9 mouse cellular contexts compared by ENCODE assay signal in genomic region chr12:79945899-79946298, GRCm38 (mm10).
DNase-seq lines count a peak whose midpoint lies in the region; ATAC-seq and TF ChIP-seq lines count a peak whose summit lies in the region.
"Had no signal": no experiment of that assay in that cellular context is flagged by ENCODE, and none has a peak within 500 bp of the region (broad histone marks: within the 10 kb centered on the region; RNA-seq: fewer than 3 reads in every experiment).

No protein-coding gene starts in this region.

- no peak overlapping the region for H3K4me2 ChIP-seq in hindbrain, postnatal 0 days (ENCODE audit: low read depth, low read length)
- H3K4me2 ChIP-seq in hindbrain, embryonic 12.5 days (replicated peaks), result no peak overlapping the region
- no peak overlapping the region for H3K4me2 ChIP-seq in intestine, postnatal 0 days (replicated peaks; ENCODE audit: low read depth)
- no peak overlapping the region for H3K4me2 ChIP-seq in stomach, embryonic 16.5 days (ENCODE audit: low read depth, low read length)

- no peak for TF ChIP-seq CTCF in hindbrain, postnatal 0 days (IDR thresholded peaks at IDR 0.05; ENCODE audit: low read depth)
- no peak for TF ChIP-seq CTCF in intestine, postnatal 0 days (IDR thresholded peaks at IDR 0.05; ENCODE audit: low read depth)

- ATAC-seq in hindbrain, postnatal 0 days, result no peak
- no peak for ATAC-seq in hindbrain, embryonic 12.5 days (ENCODE audit: low FRiP score)
- ATAC-seq in intestine, postnatal 0 days, result no peak
- ATAC-seq in stomach, embryonic 16.5 days (ENCODE audit: insufficient read depth, low FRiP score), result no peak

- no peaks in the 10 kb centered on the region for H3K9me3 ChIP-seq in hindbrain, postnatal 0 days (ENCODE audit: low read length)
- no peaks in the 10 kb centered on the region for H3K9me3 ChIP-seq in hindbrain, embryonic 12.5 days (replicated peaks)
- H3K9me3 ChIP-seq in intestine, postnatal 0 days (ENCODE audit: control insufficient read depth), result no peaks in the 10 kb centered on the region
- no peaks in the 10 kb centered on the region; the same call in 1 of the 2 replicates for H3K9me3 ChIP-seq in stomach, embryonic 16.5 days (replicated peaks; ENCODE audit: control insufficient read depth, low read length)

- 88% methylated on average over 4 of the region's 4 CpGs for WGBS in hindbrain, postnatal 0 days
- whole genome bisulfite sequencing in hindbrain, embryonic 12.5 days, result 81% methylated on average over 4 of the region's 4 CpGs
- 78% methylated on average over 4 of the region's 4 CpGs for WGBS in intestine, postnatal 0 days
- WGBS in stomach, embryonic 16.5 days, result 78% methylated on average over 4 of the region's 4 CpGs

- no peaks in the 10 kb centered on the region for H3K36me3 ChIP-seq in hindbrain, postnatal 0 days (ENCODE audit: insufficient read depth, low read length)
- H3K36me3 ChIP-seq in hindbrain, embryonic 12.5 days, result no peaks in the 10 kb centered on the region
- no peaks in the 10 kb centered on the region for H3K36me3 ChIP-seq in intestine, postnatal 0 days (ENCODE audit: control insufficient read depth, insufficient read depth)
- no peaks in the 10 kb centered on the region for H3K36me3 ChIP-seq in stomach, embryonic 16.5 days (ENCODE audit: control insufficient read depth, insufficient read depth, low read length)

- no peak for DNase-seq in hindbrain, postnatal 0 days (ENCODE audit: low spot score)
- DNase-seq in ovary, adult 18-20 months (ENCODE audit: low spot score), result peak; percentile 66
- DNase-seq in ovary, postnatal 10 days (ENCODE audit: low spot score), result no peak
- DNase-seq in right cerebral cortex, adult 2 months (ENCODE audit: low spot score in 2 of 2), result no peak
- DNase-seq: lung, adult 18-20 months; thymus, adult 18-20 months had no signal

- peaks cover 4% of the 10 kb centered on the region; the same call in 1 of the 2 replicates for H3K4me1 ChIP-seq in hindbrain, postnatal 0 days (ENCODE audit: insufficient read depth, low read length)
- peaks cover 30% of the 10 kb centered on the region for H3K4me1 ChIP-seq in hindbrain, embryonic 12.5 days
- H3K4me1 ChIP-seq in intestine, postnatal 0 days (replicated peaks; ENCODE audit: control insufficient read depth, insufficient read depth, low read length), result peaks cover 13% of the 10 kb centered on the region
- peaks cover 57% of the 10 kb centered on the region for H3K4me1 ChIP-seq in stomach, embryonic 16.5 days (ENCODE audit: control insufficient read depth, insufficient read depth, low read length)

- H3K9ac ChIP-seq in hindbrain, postnatal 0 days (replicated peaks; ENCODE audit: low read length), result no peak overlapping the region
- H3K9ac ChIP-seq in hindbrain, embryonic 12.5 days, result no peak overlapping the region
- no peak overlapping the region for H3K9ac ChIP-seq in intestine, postnatal 0 days (ENCODE audit: low read depth, low read length)
- H3K9ac ChIP-seq in stomach, embryonic 16.5 days (ENCODE audit: low read length), result 0 out of 2 replicates have a peak overlapping the region, but pooled peaks have one; percentile 37

- no peak overlapping the region for H3K4me3 ChIP-seq in hindbrain, postnatal 0 days (ENCODE audit: low read length)
- no peak overlapping the region for H3K4me3 ChIP-seq in hindbrain, embryonic 12.5 days
- H3K4me3 ChIP-seq in intestine, postnatal 0 days (ENCODE audit: low read depth, low read length), result no peak overlapping the region
- no peak overlapping the region for H3K4me3 ChIP-seq in stomach, embryonic 16.5 days (replicated peaks; ENCODE audit: low read length)

- H3K27me3 ChIP-seq in hindbrain, postnatal 0 days (ENCODE audit: insufficient read depth, low read length), result no peaks in the 10 kb centered on the region
- 0 out of 2 replicates have a peak, but pooled peaks cover 5% of the 10 kb centered on the region for H3K27me3 ChIP-seq in hindbrain, embryonic 12.5 days
- H3K27me3 ChIP-seq in intestine, postnatal 0 days (replicated peaks; ENCODE audit: control insufficient read depth, insufficient read depth, low read length), result no peaks in the 10 kb centered on the region
- no peaks in the 10 kb centered on the region for H3K27me3 ChIP-seq in stomach, embryonic 16.5 days (ENCODE audit: control insufficient read depth, insufficient read depth, low read length)

- H3K27ac ChIP-seq in hindbrain, postnatal 0 days, result 0 out of 2 replicates have a peak overlapping the region, but pooled peaks have one; percentile 20
- no peak overlapping the region for H3K27ac ChIP-seq in hindbrain, embryonic 12.5 days
- peak overlapping the region; percentile 78; the same call in 1 of the 2 replicates for H3K27ac ChIP-seq in intestine, postnatal 0 days (ENCODE audit: low read depth, low read length)
- peak overlapping the region; percentile 96 for H3K27ac ChIP-seq in stomach, embryonic 16.5 days (ENCODE audit: low read length)
